Mouse (Mus musculus): ENCODE results near the gene Zfp61.

Zfp61 gene

GRCm38 (mm10) chr7:24300771-24301282 lies at the start of gene Zfp61:
Gene Zfp61, minus strand, starts transcription at chr7:24301232.
- DNase-seq = peak; percentile 19

- DNase-seq = no peak
Observed at GRCm38 (mm10) chr7:24348896-24349295, 47.9 kb upstream of the Zfp61 start, which contains the start of gene Lypd5. Gene Lypd5, plus strand, starts transcription at chr7:24349196.

- DNase-seq = no peak
Observed at GRCm38 (mm10) chr7:24346444-24346843, 45.4 kb upstream of the Zfp61 start.

- no peak for DNase-seq
Observed at GRCm38 (mm10) chr7:24343701-24344272, 42.8 kb upstream of the Zfp61 start.

GRCm38 (mm10) chr7:24338241-24338640 lies 37.2 kb upstream of the Zfp61 start:
- no peak for DNase-seq

GRCm38 (mm10) chr7:24335699-24336309 lies 34.8 kb upstream of the Zfp61 start:
- peak; percentile 70 for DNase-seq

GRCm38 (mm10) chr7:24333304-24333986 lies 32.4 kb upstream of the Zfp61 start, which contains the start of gene Tescl:
Gene Tescl, minus strand, starts transcription at chr7:24333936.
- no peak for DNase-seq

- no peak for DNase-seq
Observed at GRCm38 (mm10) chr7:24327281-24327975, 26.4 kb upstream of the Zfp61 start.

GRCm38 (mm10) chr7:24326273-24327135 lies 25.5 kb upstream of the Zfp61 start:
- no peak for DNase-seq

GRCm38 (mm10) chr7:24325675-24326128 lies 24.7 kb upstream of the Zfp61 start:
- no peak for DNase-seq

GRCm38 (mm10) chr7:24325197-24325596 lies 24.2 kb upstream of the Zfp61 start:
- DNase-seq = no peak

- DNase-seq = no peak
Observed at GRCm38 (mm10) chr7:24322593-24322992, 21.6 kb upstream of the Zfp61 start.

- no peak for DNase-seq
Observed at GRCm38 (mm10) chr7:24318942-24319341, 17.9 kb upstream of the Zfp61 start.

GRCm38 (mm10) chr7:24316567-24317092 lies 15.6 kb upstream of the Zfp61 start, which contains the start of gene Zfp94:
Gene Zfp94, minus strand, starts transcription at chr7:24316666.
- peak; percentile 94 for DNase-seq

GRCm38 (mm10) chr7:24315726-24316566 lies 14.9 kb upstream of the Zfp61 start:
- DNase-seq = no peak

- DNase-seq = no peak
Observed at GRCm38 (mm10) chr7:24299823-24300481, 1.1 kb downstream of the Zfp61 start.

GRCm38 (mm10) chr7:24298973-24299708 lies 1.9 kb downstream of the Zfp61 start:
- peak; percentile 78 for DNase-seq

GRCm38 (mm10) chr7:24298635-24298972 lies 2.4 kb downstream of the Zfp61 start:
- peak; percentile 47 for DNase-seq

- DNase-seq = no peak
Observed at GRCm38 (mm10) chr7:24297361-24298095, 3.5 kb downstream of the Zfp61 start.
